Mouse (Mus musculus) forebrain, embryonic 15.5 days (tissue): ENCODE results near the gene Tmem121. TPM values are rescaled to one million over a fixed set of nuclear protein-coding genes. Genes with fewer than 3 reads are reported as not detected.

Source experiments
- ATAC-seq: fragments of 200-750 bp; cut with Nextera tagmentation; replicated peaks from 2 replicates; pipeline ENCODE4 v1.8.0; 2017; ENCODE audit warnings: mild to moderate bottlenecking, moderate TSS enrichment, moderate library complexity
- H3K27ac ChIP-seq: fragments of 300-500 bp; sonication (generic); replicated peaks from 2 replicates; pipeline ENCODE4 v1.5.1; 2015; ENCODE audit warnings: mild to moderate bottlenecking, inconsistent platforms
- H3K27me3 ChIP-seq: fragments of 300-500 bp; sonication (generic); 2 replicates; pipeline ENCODE4 v1.6.1; 2015; ENCODE audit warnings: inconsistent platforms
- H3K36me3 ChIP-seq: fragments of 300-500 bp; sonication (generic); 2 replicates; pipeline ENCODE4 v1.6.1; 2015; ENCODE audit warnings: mild to moderate bottlenecking, inconsistent platforms
- H3K4me1 ChIP-seq: fragments of 300-500 bp; sonication (generic); 2 replicates; pipeline ENCODE4 v1.6.1; 2015; ENCODE audit warnings: inconsistent platforms
- H3K4me2 ChIP-seq: fragments of 300-500 bp; sonication (generic); replicated peaks from 2 replicates; pipeline ENCODE4 v1.6.1; 2015; ENCODE audit warnings: mild to moderate bottlenecking, inconsistent platforms
- H3K4me3 ChIP-seq: fragments of 300-500 bp; sonication (generic); 2 replicates; pipeline ENCODE4 v1.5.1; 2015; ENCODE audit warnings: mild to moderate bottlenecking, inconsistent platforms
- H3K9ac ChIP-seq: fragments of 300-500 bp; sonication (generic); replicated peaks from 2 replicates; pipeline ENCODE4 v1.6.1; 2015; ENCODE audit warnings: mild to moderate bottlenecking, inconsistent platforms
- H3K9me3 ChIP-seq: fragments of 300-500 bp; sonication (generic); 2 replicates; pipeline ENCODE4 v1.6.1; 2016; ENCODE audit warnings: inconsistent platforms
- WGBS: fragments of 180-500 bp; shearing (Covaris S2); methylation state at CpG from one replicate; pipeline ENCODE4 v1.1.7; 2015; ENCODE audit warnings: mixed read lengths; 5-methylcytosine and 5-hydroxymethylcytosine counted together
- polyA plus RNA-seq: library from polyadenylated mRNA; unstranded; fragments of >200 nt; fragmentation: Nextera tagmentation; extraction: Ambion mirVana; gene quantifications from 2 replicates; pipeline ENCODE4 v1.2.1, GENCODE M21; 2015

Gene Tmem121
- polyA plus RNA-seq, result 38.9 and 41.1 TPM in 2 replicates

- Histone ChIP-seq H3K9ac (peak within 1 kb of the TSS; percentile 70), H3K4me2 (peak within 1 kb of the TSS; percentile 86), H3K36me3 (peaks cover 25% of the 10 kb centered on the region), H3K9me3 (no peaks in the 10 kb centered on the region), H3K4me1 (peaks cover 28% of the 10 kb centered on the region), H3K27ac (peak within 1 kb of the TSS; percentile 17; the same call in 1 of the 2 replicates), H3K27me3 (no peaks in the 10 kb centered on the region), H3K4me3 (peak within 1 kb of the TSS; percentile 73)
- peak; percentile 32 for ATAC-seq
- 1% methylated on average over 57 of the region's 63 CpGs for WGBS
Observed at GRCm38 (mm10) chr12:113185442-113186291, at the start of gene Tmem121. Gene Tmem121 (plus strand): TSS chr12:113185930.

- Histone ChIP-seq H3K9me3 (no peaks in the 10 kb centered on the region), H3K27ac (no peak overlapping the region), H3K4me2 (no peak overlapping the region), H3K36me3 (peaks cover 59% of the 10 kb centered on the region), H3K27me3 (no peaks in the 10 kb centered on the region), H3K4me1 (peaks cover 24% of the 10 kb centered on the region), H3K4me3 (no peak overlapping the region), H3K9ac (no peak overlapping the region)
- 83% methylated on average over 17 of the region's 17 CpGs for WGBS
- no peak for ATAC-seq
Observed at GRCm38 (mm10) chr12:113136492-113137020, 49.2 kb upstream of the Tmem121 start.

GRCm38 (mm10) chr12:113137260-113138213 lies 48.2 kb upstream of the Tmem121 start:
- no peak overlapping the region for H3K4me2 ChIP-seq
- H3K9ac ChIP-seq, result no peak overlapping the region
- H3K9me3 ChIP-seq, result no peaks in the 10 kb centered on the region
- 87% methylated on average over 18 of the region's 18 CpGs for WGBS
- no peak for ATAC-seq
- peaks cover 49% of the 10 kb centered on the region for H3K36me3 ChIP-seq
- no peaks in the 10 kb centered on the region for H3K27me3 ChIP-seq
- peaks cover 34% of the 10 kb centered on the region for H3K4me1 ChIP-seq
- no peak overlapping the region for H3K4me3 ChIP-seq
- no peak overlapping the region for H3K27ac ChIP-seq

- Histone ChIP-seq H3K27ac (peak overlapping the region; percentile 89), H3K9me3 (no peaks in the 10 kb centered on the region), H3K4me1 (peaks cover 42% of the 10 kb centered on the region), H3K27me3 (no peaks in the 10 kb centered on the region), H3K36me3 (peaks cover 42% of the 10 kb centered on the region), H3K4me3 (no peak overlapping the region), H3K9ac (no peak overlapping the region), H3K4me2 (no peak overlapping the region)
- WGBS, result 80% methylated on average over 6 of the region's 6 CpGs
- ATAC-seq, result no peak
Observed at GRCm38 (mm10) chr12:113138291-113138690, 47.4 kb upstream of the Tmem121 start.

- Histone ChIP-seq H3K4me2 (peak overlapping the region; percentile 62), H3K9ac (peak overlapping the region; percentile 51), H3K27me3 (no peaks in the 10 kb centered on the region), H3K36me3 (peaks cover 41% of the 10 kb centered on the region), H3K27ac (peak overlapping the region; percentile 89), H3K9me3 (no peaks in the 10 kb centered on the region), H3K4me3 (peak overlapping the region; percentile 70), H3K4me1 (peaks cover 45% of the 10 kb centered on the region)
- ATAC-seq, result peak; percentile 2; the same call in 1 of the 2 replicates
- WGBS, result 23% methylated on average over 11 of the region's 11 CpGs
Observed at GRCm38 (mm10) chr12:113138901-113139864, 46.5 kb upstream of the Tmem121 start.

- Histone ChIP-seq H3K9ac (peak within 1 kb of the TSS; percentile 51), H3K27ac (peak within 1 kb of the TSS; percentile 89), H3K4me2 (peak within 1 kb of the TSS; percentile 62), H3K9me3 (no peaks in the 10 kb centered on the region), H3K36me3 (peaks cover 42% of the 10 kb centered on the region), H3K27me3 (no peaks in the 10 kb centered on the region), H3K4me1 (peaks cover 45% of the 10 kb centered on the region), H3K4me3 (peak within 1 kb of the TSS; percentile 70)
- peak; percentile 87 for ATAC-seq
- under 1% methylated on average over 67 of the region's 68 CpGs for WGBS
Observed at GRCm38 (mm10) chr12:113139908-113140615, 45.7 kb upstream of the Tmem121 start, which contains the start of gene Crip2. Gene Crip2 (plus strand): TSS chr12:113140236.

- no peaks in the 10 kb centered on the region for H3K27me3 ChIP-seq
- ATAC-seq, result no peak; the same call in 1 of the 2 replicates
- WGBS, result 1% methylated on average over 49 of the region's 49 CpGs
- H3K9me3 ChIP-seq, result no peaks in the 10 kb centered on the region
- peak overlapping the region; percentile 51 for H3K9ac ChIP-seq
- peaks cover 37% of the 10 kb centered on the region for H3K36me3 ChIP-seq
- peak overlapping the region; percentile 62 for H3K4me2 ChIP-seq
- H3K4me1 ChIP-seq, result peaks cover 45% of the 10 kb centered on the region
- H3K27ac ChIP-seq, result peak overlapping the region; percentile 89
- peak overlapping the region; percentile 70 for H3K4me3 ChIP-seq
Observed at GRCm38 (mm10) chr12:113140616-113141411, 44.9 kb upstream of the Tmem121 start.

- Histone ChIP-seq H3K4me3 (peak overlapping the region; percentile 70), H3K4me2 (peak overlapping the region; percentile 62), H3K36me3 (peaks cover 29% of the 10 kb centered on the region), H3K9me3 (no peaks in the 10 kb centered on the region), H3K27me3 (no peaks in the 10 kb centered on the region), H3K4me1 (peaks cover 49% of the 10 kb centered on the region), H3K9ac (peak overlapping the region; percentile 51), H3K27ac (peak overlapping the region; percentile 89)
- no peak for ATAC-seq
- 18% methylated on average over 8 of the region's 8 CpGs for WGBS
Observed at GRCm38 (mm10) chr12:113141531-113141973, 44.2 kb upstream of the Tmem121 start.

GRCm38 (mm10) chr12:113142021-113142975 lies 43.4 kb upstream of the Tmem121 start:
- no peak for ATAC-seq
- Histone ChIP-seq H3K9me3 (no peaks in the 10 kb centered on the region), H3K4me3 (peak overlapping the region; percentile 70), H3K36me3 (peaks cover 23% of the 10 kb centered on the region), H3K9ac (peak overlapping the region; percentile 51), H3K4me1 (peaks cover 51% of the 10 kb centered on the region), H3K27me3 (no peaks in the 10 kb centered on the region), H3K4me2 (peak overlapping the region; percentile 62), H3K27ac (peak overlapping the region; percentile 89)
- 23% methylated on average over 15 of the region's 15 CpGs for WGBS
